Mouse (Mus musculus) hindbrain, embryonic 11.5 days (tissue): ENCODE data around the gene Itga5. TPM values are rescaled to one million over a fixed set of nuclear protein-coding genes. Genes with fewer than 3 reads are reported as not detected.

Experiments used
- ATAC-seq: fragments of 200-750 bp; cut with Nextera tagmentation; 2 replicates; pipeline ENCODE4 v1.8.0; 2017; ENCODE audit warnings: mild to moderate bottlenecking, moderate TSS enrichment, moderate library complexity; ENCODE audit not compliant: low FRiP score
- DNase-seq: peaks from one replicate; pipeline ENCODE4 v3.0.0-alpha.2; 2015; ENCODE audit warnings: low spot score
- H3K27ac ChIP-seq: fragments of 300-500 bp; sonication (generic); 2 replicates; pipeline ENCODE4 v1.5.1; 2014; ENCODE audit warnings: mild to moderate bottlenecking, low read depth, low read length
- H3K27me3 ChIP-seq: fragments of 300-500 bp; sonication (generic); 2 replicates; pipeline ENCODE4 v1.6.1; 2014; ENCODE audit warnings: mild to moderate bottlenecking, low read length, moderate library complexity, mixed read lengths; ENCODE audit not compliant: control insufficient read depth, insufficient read depth
- H3K36me3 ChIP-seq: fragments of 300-500 bp; sonication (generic); 2 replicates; pipeline ENCODE4 v1.6.1; 2014; ENCODE audit warnings: mild to moderate bottlenecking, low read length, moderate library complexity, mixed read lengths; ENCODE audit not compliant: control insufficient read depth, insufficient read depth
- H3K4me1 ChIP-seq: fragments of 300-500 bp; sonication (generic); replicated peaks from 2 replicates; pipeline ENCODE4 v1.6.1; 2014; ENCODE audit warnings: low read length, mixed read lengths; ENCODE audit not compliant: control insufficient read depth, insufficient read depth
- H3K4me2 ChIP-seq: fragments of 300-500 bp; sonication (generic); replicated peaks from 2 replicates; pipeline ENCODE4 v1.6.1; 2014; ENCODE audit warnings: mild to moderate bottlenecking, low read depth, low read length
- H3K4me3 ChIP-seq: fragments of 300-500 bp; sonication (generic); 2 replicates; pipeline ENCODE4 v1.5.1; 2014; ENCODE audit warnings: low read depth, low read length
- H3K9ac ChIP-seq: fragments of 300-500 bp; sonication (generic); 2 replicates; pipeline ENCODE4 v1.6.1; 2014; ENCODE audit warnings: low read depth, low read length
- H3K9me3 ChIP-seq: fragments of 300-500 bp; sonication (generic); 2 replicates; pipeline ENCODE4 v1.6.1; 2016; ENCODE audit warnings: low read length; ENCODE audit not compliant: control insufficient read depth
- WGBS: fragments of 180-500 bp; shearing (Covaris S2); extraction: QIAGEN DNeasy Blood & Tissue Kit; methylation state at CpG from one replicate; pipeline ENCODE4 v1.1.7; 2014; 5-methylcytosine and 5-hydroxymethylcytosine counted together
- polyA plus RNA-seq: library from polyadenylated mRNA; unstranded; fragments of >200 nt; fragmentation: Nextera tagmentation; extraction: Ambion mirVana; gene quantifications from 2 replicates; pipeline ENCODE4 v1.2.1, GENCODE M21; 2014

Gene Itga5
- polyA plus RNA-seq, 1 experiment from 2014 or later = 20.0 TPM

DNA sequence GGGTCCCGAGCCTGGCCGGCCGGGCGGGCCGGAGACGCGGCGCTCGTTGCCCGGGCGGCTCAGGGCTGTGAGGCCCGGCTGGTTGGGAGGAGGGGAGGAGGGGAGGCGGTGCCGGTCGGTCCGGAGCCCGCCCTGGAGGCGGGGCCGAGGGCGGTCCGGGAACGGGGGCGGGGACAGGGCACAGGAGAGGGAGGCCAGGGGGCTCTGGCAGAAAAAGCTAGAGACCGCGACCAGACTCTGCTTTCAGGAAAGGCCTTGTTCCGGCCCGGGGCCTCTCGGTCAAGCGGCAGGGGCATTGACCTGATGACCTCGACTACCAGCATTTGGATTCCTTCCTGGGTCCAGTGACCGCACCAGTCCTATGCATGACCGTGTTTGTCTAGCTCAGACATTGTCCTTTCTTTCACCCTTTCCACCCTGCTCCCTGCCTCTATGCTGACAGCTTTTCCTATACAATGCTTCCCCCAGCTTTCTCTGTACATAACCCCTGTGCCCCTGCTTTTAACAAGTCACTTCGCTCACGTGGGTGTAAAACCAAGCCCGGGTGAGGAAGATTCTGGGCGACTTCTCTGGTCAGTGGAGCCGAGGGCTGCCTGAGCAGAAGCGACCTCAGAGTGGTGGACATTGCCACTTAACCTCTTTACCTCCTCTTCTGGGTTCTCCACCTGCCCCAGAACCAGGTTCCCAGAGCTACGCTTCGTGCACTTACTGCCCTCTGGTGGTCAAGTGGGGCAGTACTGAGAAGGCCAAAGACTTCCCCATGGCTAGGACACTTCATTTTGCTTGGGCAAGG is 42.9 kb downstream of the Itga5 start:
- no peaks in the 10 kb centered on the region for H3K9me3 ChIP-seq

DNA sequence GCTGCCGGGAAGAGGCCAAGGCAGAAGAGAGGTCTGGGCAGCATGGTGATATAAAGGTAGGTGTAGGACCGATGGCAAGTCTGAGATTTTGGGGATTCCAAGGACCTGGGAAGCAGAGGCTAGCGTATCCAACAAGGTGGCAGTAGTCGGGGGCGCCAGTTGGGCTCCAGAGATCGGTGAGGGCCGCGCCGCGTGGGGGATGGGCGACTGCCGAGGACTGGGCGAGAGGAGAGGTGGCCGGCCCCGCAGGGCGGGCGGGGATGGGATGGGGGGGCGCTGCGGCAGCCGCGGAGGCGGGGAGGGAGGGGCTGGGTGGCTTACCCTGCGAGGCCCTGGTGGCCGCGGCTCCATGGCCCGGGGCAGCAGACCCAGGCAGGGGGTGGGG is 43.5 kb downstream of the Itga5 start:
- peak overlapping the region; percentile 78 for H3K27ac ChIP-seq
- no peaks in the 10 kb centered on the region for H3K27me3 ChIP-seq
- ATAC-seq (peak; percentile 80), DNase-seq (no peak)
- no peaks in the 10 kb centered on the region for H3K9me3 ChIP-seq
- H3K4me2 ChIP-seq = peak overlapping the region; percentile 73
- H3K4me1 ChIP-seq = peaks cover 6% of the 10 kb centered on the region; the same call in 1 of the 2 replicates
- peak overlapping the region; percentile 68 for H3K4me3 ChIP-seq
- 0% methylated on average over 15 of the region's 26 CpGs for WGBS
- H3K36me3 ChIP-seq = no peaks in the 10 kb centered on the region
- peak overlapping the region; percentile 62 for H3K9ac ChIP-seq

More for the DNA sequence above, 42.9 kb downstream of the Itga5 start:
- Histone ChIP-seq H3K9ac (peak overlapping the region; percentile 62), H3K36me3 (no peaks in the 10 kb centered on the region), H3K27me3 (no peaks in the 10 kb centered on the region), H3K4me1 (peaks cover 6% of the 10 kb centered on the region; the same call in 1 of the 2 replicates), H3K4me3 (peak overlapping the region; percentile 68), H3K4me2 (peak overlapping the region; percentile 73), H3K27ac (peak overlapping the region; percentile 78)
- peak; percentile 92 for DNase-seq
- peak; percentile 99 for ATAC-seq
- under 1% methylated on average over 32 of the region's 40 CpGs for WGBS

DNA sequence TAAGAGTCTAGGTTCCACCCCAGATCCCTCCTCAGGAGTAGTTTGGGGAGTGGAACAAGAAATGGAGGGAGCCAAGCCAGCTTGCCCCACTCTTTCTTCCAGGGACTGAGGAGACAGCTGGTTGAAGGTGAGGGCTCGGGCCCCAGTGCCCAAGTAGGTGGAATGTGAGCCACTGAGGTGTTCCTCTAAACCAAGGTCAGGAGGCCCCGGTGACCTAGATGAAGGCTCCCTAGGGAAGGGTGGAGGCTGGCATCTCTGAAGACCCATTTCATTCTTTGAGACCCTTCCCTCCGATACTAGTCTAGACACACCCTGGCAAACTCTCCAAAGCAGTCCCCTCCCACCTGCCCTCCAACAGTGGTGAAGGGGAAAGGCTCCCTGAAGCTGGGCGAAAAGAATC is 44.2 kb downstream of the Itga5 start:
- Histone ChIP-seq H3K27me3 (no peaks in the 10 kb centered on the region), H3K9me3 (no peaks in the 10 kb centered on the region), H3K4me2 (peak overlapping the region; percentile 73), H3K36me3 (no peaks in the 10 kb centered on the region), H3K27ac (peak overlapping the region; percentile 78; the same call in 1 of the 2 replicates), H3K4me1 (peaks cover 6% of the 10 kb centered on the region; the same call in 1 of the 2 replicates), H3K9ac (peak overlapping the region; percentile 62; the same call in 1 of the 2 replicates), H3K4me3 (peak overlapping the region; percentile 68)
- ATAC-seq (no peak), DNase-seq (no peak)
- WGBS = 47% methylated on average over 4 of the region's 4 CpGs

DNA sequence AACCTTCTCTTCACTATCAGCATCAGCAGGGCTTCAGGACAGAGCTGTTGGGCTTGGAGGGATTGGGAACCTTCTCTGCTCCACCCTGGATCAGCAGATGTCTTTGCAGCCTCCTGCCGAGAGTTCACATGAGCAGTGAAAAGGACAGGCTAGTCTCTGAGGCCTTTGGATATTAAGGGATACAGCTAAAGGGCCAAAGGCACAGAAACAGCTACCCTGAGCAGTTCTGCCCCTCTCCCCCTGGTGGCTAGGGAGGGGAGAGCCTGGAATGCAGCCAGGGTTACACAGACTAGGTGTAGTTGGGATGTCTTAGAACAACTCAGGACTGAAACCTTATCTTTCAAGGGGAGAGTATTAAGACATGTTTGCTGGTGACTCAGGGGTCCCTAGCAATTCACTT is 45.5 kb downstream of the Itga5 start:
- Histone ChIP-seq H3K36me3 (no peaks in the 10 kb centered on the region), H3K9ac (0 out of 2 replicates have a peak overlapping the region, but pooled peaks have one; percentile 12), H3K4me2 (no peak overlapping the region), H3K9me3 (no peaks in the 10 kb centered on the region), H3K27ac (no peak overlapping the region), H3K4me3 (no peak overlapping the region), H3K4me1 (peaks cover 6% of the 10 kb centered on the region; the same call in 1 of the 2 replicates), H3K27me3 (no peaks in the 10 kb centered on the region)
- ATAC-seq = no peak
- no peak for DNase-seq
- 71% methylated on average over 1 of the region's 1 CpGs for WGBS

DNA sequence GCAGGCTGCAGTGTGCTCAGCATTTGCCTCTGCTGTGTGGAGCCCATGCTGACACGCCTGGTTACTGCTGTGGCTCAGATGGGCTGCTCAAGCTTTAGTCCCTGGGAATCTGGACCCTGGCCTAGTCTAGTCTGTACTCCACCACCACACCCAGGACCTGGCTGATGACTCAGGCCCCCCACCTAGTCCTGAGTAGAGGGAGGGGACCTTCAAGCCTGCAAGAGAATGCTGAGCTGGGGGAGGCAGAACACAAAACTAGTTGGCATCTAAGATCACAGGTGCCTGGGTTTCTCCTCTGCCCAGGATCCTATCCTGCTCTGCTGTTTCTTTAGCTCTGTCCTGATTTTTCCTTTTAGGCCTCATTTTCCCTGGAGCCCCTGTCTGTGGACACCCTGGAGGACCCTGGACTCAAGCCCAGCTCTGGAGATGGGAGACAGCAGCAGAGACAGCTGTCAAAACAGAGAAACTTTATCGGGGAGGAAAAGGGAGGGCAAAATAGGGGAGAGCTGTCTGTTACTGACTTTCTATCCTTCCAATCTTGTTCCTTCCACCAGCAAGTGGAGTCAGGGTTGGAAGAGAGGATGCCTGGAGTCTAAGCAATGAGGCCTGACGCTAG is 48.3 kb downstream of the Itga5 start:
- Histone ChIP-seq H3K9me3 (no peaks in the 10 kb centered on the region), H3K27me3 (no peaks in the 10 kb centered on the region), H3K9ac (no peak overlapping the region), H3K4me3 (no peak overlapping the region), H3K27ac (0 out of 2 replicates have a peak overlapping the region, but pooled peaks have one; percentile 10), H3K36me3 (no peaks in the 10 kb centered on the region), H3K4me2 (no peak overlapping the region), H3K4me1 (peaks cover 17% of the 10 kb centered on the region)
- DNase-seq (no peak), ATAC-seq (no peak)
- 56% methylated on average over 3 of the region's 3 CpGs for WGBS

DNA sequence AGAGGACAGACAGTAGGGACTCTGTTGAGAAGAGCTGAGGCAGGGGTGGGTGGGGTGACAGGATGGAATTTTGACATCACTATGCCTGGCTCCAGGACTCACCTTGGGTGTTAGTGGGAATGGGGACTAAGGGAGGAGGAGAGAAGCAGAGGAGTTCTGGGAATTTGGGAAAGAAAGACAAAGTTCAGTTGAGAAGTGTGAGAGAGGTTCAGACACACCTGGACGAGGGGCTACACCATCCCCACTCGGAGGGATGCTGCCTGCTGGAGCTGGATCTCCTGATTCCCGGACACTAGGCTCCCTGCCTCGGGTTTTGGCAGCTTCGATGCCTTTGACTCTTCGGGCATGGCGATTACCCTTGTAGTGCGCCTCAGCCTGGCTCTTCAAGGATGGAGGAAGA is 48.8 kb downstream of the Itga5 start:
- no peak overlapping the region for H3K9ac ChIP-seq
- no peak overlapping the region for H3K4me3 ChIP-seq
- no peaks in the 10 kb centered on the region for H3K27me3 ChIP-seq
- peaks cover 16% of the 10 kb centered on the region for H3K4me1 ChIP-seq
- DNase-seq = no peak
- 85% methylated on average over 8 of the region's 8 CpGs for WGBS
- no peak for ATAC-seq
- no peak overlapping the region for H3K4me2 ChIP-seq
- no peaks in the 10 kb centered on the region for H3K9me3 ChIP-seq
- no peaks in the 10 kb centered on the region for H3K36me3 ChIP-seq
- H3K27ac ChIP-seq = 0 out of 2 replicates have a peak overlapping the region, but pooled peaks have one; percentile 10

DNA sequence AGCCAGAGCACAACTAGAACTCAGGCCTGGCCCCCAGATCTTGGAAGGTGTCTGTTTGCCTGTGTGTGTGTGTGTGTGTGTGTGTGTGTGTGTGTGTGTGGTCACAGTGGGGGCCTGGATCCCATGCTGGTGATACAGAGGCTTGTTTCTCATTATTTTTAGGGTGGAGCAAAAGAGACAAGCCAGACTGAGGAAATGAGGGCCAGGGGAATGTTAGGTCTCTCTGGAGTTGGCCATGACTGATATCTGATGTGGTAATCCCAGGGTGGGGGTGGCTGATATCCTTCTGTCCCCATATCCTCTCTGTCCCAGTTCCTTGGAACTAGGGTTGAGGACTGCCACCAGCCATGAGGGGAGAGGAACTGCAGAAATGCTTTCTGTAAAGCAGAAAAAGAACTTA is 49.4 kb downstream of the Itga5 start:
- no peaks in the 10 kb centered on the region for H3K27me3 ChIP-seq
- no peak overlapping the region for H3K9ac ChIP-seq
- H3K4me3 ChIP-seq = no peak overlapping the region
- H3K9me3 ChIP-seq = no peaks in the 10 kb centered on the region
- H3K4me2 ChIP-seq = no peak overlapping the region
- H3K4me1 ChIP-seq = peaks cover 14% of the 10 kb centered on the region
- no peaks in the 10 kb centered on the region for H3K36me3 ChIP-seq
- ATAC-seq (no peak), DNase-seq (no peak)
- no peak overlapping the region for H3K27ac ChIP-seq

DNA sequence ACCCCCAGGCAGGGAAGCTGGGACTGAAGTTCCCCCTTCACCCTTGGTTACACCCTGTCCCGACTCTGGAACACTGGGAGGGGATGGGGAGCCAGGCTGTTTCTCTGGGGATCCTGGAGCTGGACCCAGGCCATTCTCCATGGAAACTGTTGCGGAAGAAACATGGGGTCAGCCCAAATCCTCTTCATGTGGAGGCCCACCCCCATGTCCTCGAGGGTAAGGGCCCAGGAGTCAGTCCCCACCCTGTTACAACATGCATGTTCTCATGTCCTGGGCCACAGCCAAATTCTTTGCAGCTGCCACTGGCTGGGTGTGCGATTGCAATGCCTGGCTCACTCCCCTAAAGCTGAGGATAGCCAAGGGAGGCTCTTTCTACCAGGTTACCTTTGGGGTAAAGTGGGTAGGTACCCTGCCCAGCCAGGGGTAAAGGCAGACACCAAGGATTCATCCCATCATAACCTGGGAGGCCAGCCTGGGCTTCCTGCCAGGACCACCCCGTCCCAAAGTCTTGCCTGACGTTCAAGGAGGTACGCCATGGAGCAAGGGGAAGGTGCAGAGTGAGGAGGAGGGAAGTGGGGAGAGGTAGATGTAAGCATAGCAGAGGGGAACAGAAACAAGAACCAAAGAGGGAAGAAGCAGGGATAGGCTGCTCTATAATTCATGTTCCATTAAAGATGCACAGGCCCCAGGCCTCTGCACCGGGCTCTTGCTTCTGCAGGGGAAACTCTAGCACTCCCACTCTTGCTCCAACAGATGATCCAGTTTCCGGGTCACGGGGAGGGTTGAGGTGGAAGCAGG is 50.4 kb downstream of the Itga5 start:
- Histone ChIP-seq H3K4me1 (peaks cover 11% of the 10 kb centered on the region), H3K9me3 (no peaks in the 10 kb centered on the region), H3K4me3 (no peak overlapping the region), H3K9ac (no peak overlapping the region), H3K36me3 (no peaks in the 10 kb centered on the region), H3K27ac (no peak overlapping the region), H3K4me2 (no peak overlapping the region), H3K27me3 (no peaks in the 10 kb centered on the region)
- ATAC-seq (no peak), DNase-seq (no peak)
- 87% methylated on average over 10 of the region's 10 CpGs for WGBS
